Mouse (Mus musculus) erythroid progenitor cell, adult 5-6 weeks (primary cell): ENCODE measurements at regions not wholly inside any gene's neighbourhood (a gene's known extent, or its start where the extent isn't known, plus 50 kb on each side); places are given as distances from the start of the nearest gene placed in this dataset.
A peak's percentile ranks its signal among the peaks of the same experiment; 100 is the strongest.

Source experiments
- ATAC-seq: replicated peaks from 2 replicates; pipeline ENCODE4 v1.8.0; 2016; ENCODE audit warnings: moderate number of reproducible peaks, mild to moderate bottlenecking, moderate TSS enrichment, inconsistent platforms; ENCODE audit not compliant: poor library complexity, low FRiP score, severe bottlenecking

- no peak for ATAC-seq
Observed at GRCm38 (mm10) chr2:103891240-103891767, 66.5 kb upstream of the Lmo2 start.

- no peak; the same call in 1 of the 2 replicates for ATAC-seq
Observed at GRCm38 (mm10) chr2:103893159-103893740, 64.5 kb upstream of the Lmo2 start.

- ATAC-seq, result peak; percentile 83
Observed at GRCm38 (mm10) chr2:103893805-103894204, 64.0 kb upstream of the Lmo2 start.

- 0 out of 2 replicates have a peak, but pooled peaks have one; percentile 6 for ATAC-seq
Observed at GRCm38 (mm10) chr2:103894981-103895676, 62.7 kb upstream of the Lmo2 start.

GRCm38 (mm10) chr2:103896160-103896559 lies 61.6 kb upstream of the Lmo2 start:
- ATAC-seq, result peak; percentile 36

GRCm38 (mm10) chr2:103896814-103897213 lies 61.0 kb upstream of the Lmo2 start:
- ATAC-seq, result peak; percentile 55

GRCm38 (mm10) chr2:103899713-103900112 lies 58.1 kb upstream of the Lmo2 start:
- no peak for ATAC-seq

- no peak for ATAC-seq
Observed at GRCm38 (mm10) chr2:103900384-103900783, 57.4 kb upstream of the Lmo2 start.

GRCm38 (mm10) chr2:103901457-103901856 lies 56.3 kb upstream of the Lmo2 start:
- no peak for ATAC-seq

- ATAC-seq, result no peak
Observed at GRCm38 (mm10) chr2:103902777-103903176, 55.0 kb upstream of the Lmo2 start.

GRCm38 (mm10) chr2:103905681-103906080 lies 52.1 kb upstream of the Lmo2 start:
- no peak for ATAC-seq

GRCm38 (mm10) chr2:103906581-103907184 lies 51.1 kb upstream of the Lmo2 start:
- no peak for ATAC-seq
